Mouse (Mus musculus) brain, embryonic 14.5 days (tissue): ENCODE data around the gene 2810006K23Rik.
"Not testable (repeated sequence)": the region's sequence is repeated elsewhere in the genome, so short reads cannot be mapped to it uniquely, and the experiment has no call there.

ENCODE experiments used
- CTCF ChIP-seq: fragments of 200-500 bp; IDR thresholded peaks from 2 replicates; pipeline ENCODE4 v1.5.1; 2012; ENCODE audit warnings: inconsistent platforms, mild to moderate bottlenecking, moderate library complexity, borderline replicate concordance; ENCODE audit not compliant: insufficient read depth, insufficient read length; ENCODE audit errors: extremely low read depth
- POLR2A ChIP-seq: fragments of 200-500 bp; IDR thresholded peaks from 2 replicates; pipeline ENCODE4 v1.6.1; 2012; ENCODE audit warnings: mild to moderate bottlenecking, inconsistent platforms, borderline replicate concordance; ENCODE audit not compliant: poor library complexity, insufficient read depth, insufficient read length, severe bottlenecking; ENCODE audit errors: extremely low read depth

DNA sequence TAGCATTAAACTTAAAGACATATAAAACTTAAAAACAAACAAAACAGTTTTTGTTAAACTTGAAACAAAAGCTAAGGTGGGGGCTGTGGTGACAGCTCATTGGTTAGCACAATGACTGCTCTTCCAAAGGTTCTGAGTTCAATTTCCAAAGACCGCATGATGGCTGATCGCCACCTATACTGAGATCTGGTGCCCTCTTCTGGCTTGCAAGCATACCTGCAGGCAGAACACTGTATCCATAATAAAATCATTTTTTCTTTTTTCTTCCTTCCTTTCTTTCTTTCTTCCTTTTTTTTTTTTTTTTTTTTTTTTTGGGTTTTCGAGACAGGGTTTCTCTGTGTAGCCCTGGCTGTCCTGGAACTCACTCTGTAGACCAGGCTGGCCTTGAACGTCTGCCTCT is 28.6 kb upstream of the 2810006K23Rik start:
- not testable (repeated sequence) for TF ChIP-seq POLR2A
- peak; percentile 60; the same call in 1 of the 2 replicates for TF ChIP-seq CTCF
